Mouse (Mus musculus): Measurements from ENCODE around the gene Kif22. TPM values are rescaled to one million over a fixed set of nuclear protein-coding genes. Genes with fewer than 3 reads are reported as not detected.

Kif22 gene
- polyA plus RNA-seq, 1 experiment, result 0.67 TPM

- H3K36me3 ChIP-seq (ENCODE audit: control insufficient read depth, insufficient read depth, low read length), result no peaks in the 10 kb centered on the region; the same call in none of the 2 replicates
- H3K4me1 ChIP-seq (ENCODE audit: control insufficient read depth, insufficient read depth, low read length), result peaks cover 4% of the 10 kb centered on the region
- WGBS, result 83% methylated on average over 2 of the region's 2 CpGs
- H3K4me3 ChIP-seq (ENCODE audit: insufficient read depth, low read depth, low read length), result no peak overlapping the region
- no peak for TF ChIP-seq CTCF (conservative IDR thresholded peaks at IDR 0.05; ENCODE audit: insufficient read depth, insufficient read length, low read depth, low read length)
- no peak for TF ChIP-seq POLR2A (IDR thresholded peaks at IDR 0.05; ENCODE audit: low read depth, low read length)
- H3K27ac ChIP-seq (ENCODE audit: insufficient read depth, low read depth, low read length), result no peak overlapping the region
- DNase-seq, result no peak
- no peaks in the 10 kb centered on the region for H3K27me3 ChIP-seq (replicated peaks; ENCODE audit: control insufficient read depth, insufficient read depth, low read length)
Observed at GRCm38 (mm10) chr7:126981601-126982000, 60.7 kb downstream of the Kif22 start.

DNA sequence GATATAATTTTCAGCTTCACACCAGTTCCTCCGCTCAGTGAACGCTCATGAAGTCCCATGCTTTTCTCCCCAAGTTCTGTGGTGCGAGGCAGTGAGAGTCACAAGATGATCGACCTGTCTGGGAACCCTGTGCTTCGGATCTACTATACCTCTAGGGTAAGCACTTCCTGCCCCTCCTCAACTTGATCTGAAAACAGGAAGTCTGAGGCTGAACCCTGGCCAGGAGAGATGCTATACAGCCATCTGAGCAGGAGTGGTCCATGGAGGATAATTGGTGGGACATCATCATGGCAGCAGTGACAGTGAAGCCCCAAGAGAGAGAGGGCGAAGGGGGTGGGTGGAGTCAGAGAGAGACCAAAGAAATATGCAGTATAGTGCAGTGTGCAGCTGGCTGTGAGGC is 63.4 kb downstream of the Kif22 start:
- 85% methylated on average over 6 of the region's 6 CpGs for WGBS

More for the DNA sequence above, 63.4 kb downstream of the Kif22 start:
- TF ChIP-seq POLR2A (IDR thresholded peaks at IDR 0.05; ENCODE audit: low read depth, low read length) (no peak), CTCF (conservative IDR thresholded peaks at IDR 0.05; ENCODE audit: insufficient read depth, insufficient read length, low read depth, low read length) (no peak)
- no peak for DNase-seq
- no peaks in the 10 kb centered on the region for H3K27me3 ChIP-seq (replicated peaks; ENCODE audit: control insufficient read depth, insufficient read depth, low read length)
- H3K36me3 ChIP-seq (ENCODE audit: control insufficient read depth, insufficient read depth, low read length), result no peaks in the 10 kb centered on the region; the same call in none of the 2 replicates
- H3K4me1 ChIP-seq (ENCODE audit: control insufficient read depth, insufficient read depth, low read length), result peaks cover 4% of the 10 kb centered on the region
- no peak overlapping the region for H3K4me3 ChIP-seq (ENCODE audit: insufficient read depth, low read depth, low read length)
- H3K27ac ChIP-seq (ENCODE audit: insufficient read depth, low read depth, low read length), result no peak overlapping the region

Other genes with a start within 250 kb of the Kif22 start
- gene Ppp4c, start 250.0 kb downstream of the Kif22 start, polyA plus RNA-seq (2012; rRNA removed), result 135 and 145 TPM in 2 replicates
- 4.2 and 6.3 TPM in 2 replicates for gene Fam57b, start 244.8 kb downstream of the Kif22 start, polyA plus RNA-seq (2012; rRNA removed)
- 0.46 TPM in 1 of 2 replicates, not detected in the other for gene 4930451I11Rik, start 210.8 kb downstream of the Kif22 start, polyA plus RNA-seq (2012; rRNA removed)
- gene Doc2a, start 195.1 kb downstream of the Kif22 start, polyA plus RNA-seq (2012; rRNA removed), result 0.15 and 0.33 TPM in 2 replicates
- gene Hirip3, start 180.5 kb downstream of the Kif22 start, polyA plus RNA-seq (2012; rRNA removed), result 4.2 and 6.6 TPM in 2 replicates
- gene Ino80e, start 180.1 kb downstream of the Kif22 start, polyA plus RNA-seq (2012; rRNA removed), result 39.6 and 47.0 TPM in 2 replicates
- gene Taok2, start 157.8 kb downstream of the Kif22 start, polyA plus RNA-seq (2012; rRNA removed), result 56.5 and 75.2 TPM in 2 replicates
- gene Tmem219, start 119.6 kb downstream of the Kif22 start, polyA plus RNA-seq (2012; rRNA removed), result 90.8 and 113 TPM in 2 replicates
- gene Kctd13, start 113.6 kb downstream of the Kif22 start, polyA plus RNA-seq (2012; rRNA removed), result 21.4 and 21.9 TPM in 2 replicates
- gene Asphd1, start 92.9 kb downstream of the Kif22 start, polyA plus RNA-seq (2012; rRNA removed), result 0.19 TPM in 1 of 2 replicates, not detected in the other
- gene Sez6l2, start 91.9 kb downstream of the Kif22 start, polyA plus RNA-seq (2012; rRNA removed), result 1.2 and 1.4 TPM in 2 replicates
- 237 and 284 TPM in 2 replicates for gene Cdipt, start 66.6 kb downstream of the Kif22 start, polyA plus RNA-seq (2012; rRNA removed)
- 0.74 and 1.1 TPM in 2 replicates for gene Cdiptos, start 66.4 kb downstream of the Kif22 start, polyA plus RNA-seq (2012; rRNA removed)
- gene Mvp, start 27.9 kb downstream of the Kif22 start, polyA plus RNA-seq (2012; rRNA removed), result 56.9 and 66.9 TPM in 2 replicates
- 0.91 and 1.3 TPM in 2 replicates for gene Pagr1b, start 26.0 kb downstream of the Kif22 start, polyA plus RNA-seq (2012; rRNA removed)
- gene Pagr1a, start 25.1 kb downstream of the Kif22 start, polyA plus RNA-seq (2012; rRNA removed), result 2.8 and 17.6 TPM in 2 replicates
- gene Gm42742, start 21.4 kb downstream of the Kif22 start, polyA plus RNA-seq (2012; rRNA removed), result 21.2 and 28.9 TPM in 2 replicates
- 3.6 and 4.6 TPM in 2 replicates for gene Prrt2, start 21.3 kb downstream of the Kif22 start, polyA plus RNA-seq (2012; rRNA removed)
- gene Maz, start 15.4 kb downstream of the Kif22 start, polyA plus RNA-seq (2012; rRNA removed), result 97.9 and 115 TPM in 2 replicates
- not detected in 2 replicates for gene Zg16, start 44.9 kb upstream of the Kif22 start, polyA plus RNA-seq (2012; rRNA removed)
- gene AI467606, start 48.9 kb upstream of the Kif22 start, polyA plus RNA-seq (2012; rRNA removed), result 4.2 and 7.7 TPM in 2 replicates
- gene Qprt, start 79.8 kb upstream of the Kif22 start, polyA plus RNA-seq (2012; rRNA removed), result 127 and 137 TPM in 2 replicates
- gene Spn, start 95.4 kb upstream of the Kif22 start, polyA plus RNA-seq (2012; rRNA removed), result 2.7 and 5.2 TPM in 2 replicates
- 26.9 and 33.6 TPM in 2 replicates for gene Cd2bp2, start 153.6 kb upstream of the Kif22 start, polyA plus RNA-seq (2012; rRNA removed)
- gene Tbc1d10b, start 166.0 kb upstream of the Kif22 start, polyA plus RNA-seq (2012; rRNA removed), result 26.8 and 28.5 TPM in 2 replicates
- gene Mylpf, start 166.4 kb upstream of the Kif22 start, polyA plus RNA-seq (2012; rRNA removed), result 0.33 and 90.1 TPM in 2 replicates
- 7.9 and 9.6 TPM in 2 replicates for gene Zfp553, start 190.6 kb upstream of the Kif22 start, polyA plus RNA-seq (2012; rRNA removed)
- 24.1 and 38.4 TPM in 2 replicates for gene Sept1, start 190.7 kb upstream of the Kif22 start, polyA plus RNA-seq (2012; rRNA removed)
- 48.4 and 85.5 TPM in 2 replicates for gene Zfp771, start 201.8 kb upstream of the Kif22 start, polyA plus RNA-seq (2012; rRNA removed)
- gene Dctpp1, start 218.2 kb upstream of the Kif22 start, polyA plus RNA-seq (2012; rRNA removed), result 68.9 and 70.5 TPM in 2 replicates
- 153 and 156 TPM in 2 replicates for gene Sephs2, start 231.6 kb upstream of the Kif22 start, polyA plus RNA-seq (2012; rRNA removed)